Mouse (Mus musculus): ENCODE data around the gene Ppie. TPM values are rescaled to one million over a fixed set of nuclear protein-coding genes. Genes with fewer than 3 reads are reported as not detected.

Ppie gene
- 100 to 1,000 TPM in 1 of 2 experiments, 10 to 100 TPM in 1; 82.9 to 100 TPM for polyA plus RNA-seq (2017; shearing (Covaris generic))

DNA sequence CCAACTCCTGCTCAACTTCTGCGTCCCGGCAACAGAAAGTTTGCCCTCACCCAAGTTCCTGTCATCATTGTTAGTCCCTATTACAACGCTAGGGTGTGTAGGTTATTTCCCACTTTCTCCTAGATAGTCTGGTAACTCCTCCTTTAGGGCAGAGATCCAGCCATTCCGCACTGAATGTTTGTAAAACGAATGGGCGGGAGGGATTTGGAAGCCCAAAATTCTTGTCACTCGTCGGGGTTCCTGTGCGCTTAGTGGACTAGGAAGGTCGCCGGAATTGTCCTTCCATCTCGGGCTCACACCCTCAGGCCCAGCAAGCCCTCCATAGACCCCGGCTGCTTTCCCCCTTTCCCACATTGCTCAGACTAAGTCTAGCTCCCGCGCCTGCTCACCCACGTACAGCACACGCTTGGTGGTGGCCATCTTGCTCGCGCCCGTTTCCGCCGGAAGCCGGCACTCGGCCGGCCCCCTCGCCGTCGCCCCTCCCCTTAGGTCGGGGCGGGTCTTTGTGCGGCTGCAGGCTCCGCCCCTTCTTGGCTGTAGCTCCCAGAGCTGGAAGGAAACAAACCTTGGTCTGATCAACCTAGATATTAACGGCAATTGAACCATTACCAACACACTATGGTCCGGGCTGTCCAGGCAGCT lies at the start of gene Ppie:
TSS of gene Ppie (minus strand) at position 439 of the 642 bp plus-strand sequence.

DNA sequence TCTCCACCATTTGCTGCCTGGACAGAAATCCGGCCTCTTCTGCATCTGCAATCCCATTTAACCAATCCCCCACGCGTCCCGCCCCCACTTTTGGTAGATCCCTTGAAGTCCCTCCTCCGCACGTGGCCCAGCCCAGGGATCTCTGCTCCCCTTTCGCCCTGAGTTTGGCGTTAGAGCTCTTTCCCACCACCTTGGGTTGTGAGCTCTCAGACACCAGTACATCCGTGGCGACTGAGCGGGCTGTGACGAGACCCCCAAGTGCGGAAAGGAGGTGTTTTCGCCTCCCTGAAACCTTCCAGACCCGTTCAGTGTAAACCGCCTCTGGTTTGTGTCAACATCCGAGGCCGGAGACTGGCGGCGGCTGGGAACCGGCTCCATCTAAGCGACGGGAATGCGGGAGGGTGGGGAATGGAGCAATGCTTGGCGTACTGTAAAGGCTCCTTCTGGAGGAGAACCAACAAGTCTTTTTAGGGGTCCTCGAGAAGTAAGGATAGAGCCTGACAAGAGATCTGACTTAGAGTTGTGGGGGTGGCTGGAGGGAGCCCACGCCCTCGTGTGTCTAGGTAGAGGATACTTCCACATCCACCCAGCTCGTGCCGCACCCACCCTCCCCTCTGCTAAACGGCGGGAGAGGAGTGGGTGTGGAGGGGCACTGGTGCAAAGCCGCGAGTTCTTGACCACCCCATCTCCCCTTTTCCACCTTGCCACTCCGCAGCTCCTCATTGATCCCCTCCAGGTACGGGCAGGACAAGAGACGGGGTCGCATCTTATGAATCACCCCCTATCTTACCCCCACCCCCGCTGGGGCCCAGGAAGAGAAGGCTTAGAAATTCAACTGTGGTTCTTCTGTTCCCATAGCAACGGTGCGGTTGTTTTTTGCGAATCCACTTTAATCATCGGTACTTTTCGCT lies 42.8 kb upstream of the Ppie start, which contains the start of gene Hpcal4:
TSS of gene Hpcal4 (plus strand) at position 900 of the 911 bp plus-strand sequence.

DNA sequence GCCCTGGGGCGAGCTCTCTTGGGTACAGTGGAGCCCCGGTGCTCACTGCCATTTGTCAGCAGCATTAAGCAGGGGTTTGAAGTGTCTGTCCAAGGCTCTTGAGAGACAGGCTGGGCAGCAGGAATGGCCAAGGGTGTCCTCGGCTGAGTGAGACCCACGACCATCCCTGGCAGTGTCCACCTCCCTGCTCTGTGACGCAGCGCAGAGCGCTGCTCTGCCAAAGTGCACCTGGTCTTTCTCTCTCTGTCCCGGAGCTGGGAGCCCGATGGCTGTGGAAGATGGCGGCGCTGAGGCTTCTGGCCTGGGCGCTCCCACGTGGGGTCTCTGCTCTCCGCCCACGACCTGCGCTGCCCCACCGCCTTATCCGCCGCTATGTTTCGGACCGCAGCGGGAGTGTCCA lies 23.7 kb downstream of the Ppie start, which contains the start of gene Oxct2b:
TSS of gene Oxct2b (plus strand) at position 256 of the 400 bp plus-strand sequence.

DNA sequence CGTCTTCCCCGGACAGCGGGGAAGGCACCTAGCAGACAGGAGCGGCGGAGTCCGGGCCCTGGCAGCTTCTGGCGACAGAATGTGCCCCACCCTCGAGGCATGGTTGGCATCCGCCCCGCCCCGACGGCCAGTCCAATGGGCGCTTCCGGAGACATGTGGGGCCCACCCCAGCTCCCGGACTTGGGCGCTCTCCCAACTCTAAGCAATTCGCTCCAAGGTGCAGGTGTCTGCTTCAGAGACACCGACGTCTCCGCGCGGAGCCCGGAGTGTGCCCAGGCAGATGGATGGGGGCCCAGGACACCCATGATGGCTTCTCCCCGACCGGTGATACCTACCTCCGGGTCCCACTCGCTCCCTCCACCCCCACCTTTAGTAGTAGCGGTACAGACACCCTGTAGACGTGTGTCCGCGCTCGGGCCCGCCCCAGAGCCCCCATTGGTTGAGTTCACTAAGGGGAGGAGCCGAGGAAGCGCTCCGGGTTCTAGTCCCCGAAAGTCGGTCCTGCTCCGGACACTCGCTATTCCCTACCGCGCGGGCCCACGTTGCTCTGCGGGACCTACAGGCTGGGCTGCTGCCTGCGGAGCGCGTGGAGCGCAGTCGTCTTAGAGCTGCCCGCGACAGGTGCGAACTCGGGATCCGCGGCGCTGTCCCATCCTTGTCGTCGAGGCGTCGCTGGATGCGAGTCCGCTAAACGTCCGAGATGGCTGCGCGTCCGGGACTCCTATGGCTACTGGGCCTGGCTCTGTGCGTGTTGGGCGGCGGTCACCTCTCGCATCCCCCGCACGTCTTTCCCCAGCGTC lies 34.9 kb downstream of the Ppie start, which contains the start of gene Bmp8b:
TSS of gene Bmp8b (plus strand) at position 515 of the 800 bp plus-strand sequence.

Other genes starting within 250 kb of the Ppie start
- gene Mfsd2a, start 178.8 kb downstream of the Ppie start, polyA plus RNA-seq (2017; shearing (Covaris generic)), result 1 to 10 TPM; 3.4 to 3.5 TPM
- not detected for gene Mycl, start 144.3 kb downstream of the Ppie start, polyA plus RNA-seq (2017; shearing (Covaris generic))
- gene Trit1, start 123.4 kb downstream of the Ppie start, polyA plus RNA-seq (2017; shearing (Covaris generic)), result 10 to 100 TPM; 20.3 to 25.8 TPM
- under 1 TPM; 0.08 to 0.16 TPM for gene Bmp8b, start 34.8 kb downstream of the Ppie start, polyA plus RNA-seq (2017; shearing (Covaris generic))
- gene Oxct2b, start 23.7 kb downstream of the Ppie start, polyA plus RNA-seq (2017; shearing (Covaris generic)), result not detected
- 1 to 10 TPM in 1 of 2 experiments, under 1 TPM in 1; 0.30 to 3.6 TPM for gene Hpcal4, start 43.3 kb upstream of the Ppie start, polyA plus RNA-seq (2017; shearing (Covaris generic))
- under 1 TPM in 1 of 2 experiments, not detected in 1; 0.31 TPM for gene Nt5c1a, start 61.6 kb upstream of the Ppie start, polyA plus RNA-seq (2017; shearing (Covaris generic))
- under 1 TPM in 1 of 2 experiments, not detected in 1; 0.29 TPM for gene Heyl, start 93.6 kb upstream of the Ppie start, polyA plus RNA-seq (2017; shearing (Covaris generic))
- gene Pabpc4, start 122.4 kb upstream of the Ppie start, polyA plus RNA-seq (2017; shearing (Covaris generic)), result 10 to 100 TPM in 1 of 2 experiments, 1 to 10 TPM in 1; 9.5 to 12.5 TPM
- gene Oxct2a, start 183.7 kb upstream of the Ppie start, polyA plus RNA-seq (2017; shearing (Covaris generic)), result not detected
- gene Bmp8a, start 203.3 kb upstream of the Ppie start, polyA plus RNA-seq (2017; shearing (Covaris generic)), result not detected

Data from inflammation-experienced regulatory T-cells (primary cell).